Mouse (Mus musculus) brain, embryonic 14.5 days (tissue): ENCODE data around the gene Sav1.

ENCODE experiments used
- CTCF ChIP-seq: fragments of 200-500 bp; IDR thresholded peaks from 2 replicates; pipeline ENCODE4 v1.5.1; 2012; ENCODE audit warnings: inconsistent platforms, mild to moderate bottlenecking, moderate library complexity, borderline replicate concordance; ENCODE audit not compliant: insufficient read depth, insufficient read length; ENCODE audit errors: extremely low read depth
- POLR2A ChIP-seq: fragments of 200-500 bp; IDR thresholded peaks from 2 replicates; pipeline ENCODE4 v1.6.1; 2012; ENCODE audit warnings: mild to moderate bottlenecking, inconsistent platforms, borderline replicate concordance; ENCODE audit not compliant: poor library complexity, insufficient read depth, insufficient read length, severe bottlenecking; ENCODE audit errors: extremely low read depth

- TF ChIP-seq POLR2A (no peak), CTCF (no peak)
These were observed 29.1 kb upstream of the Sav1 start for GRCm38 (mm10) chr12:70015936-70016335.
